Mouse (Mus musculus) layer of hippocampus, postnatal 25 days (tissue): Measurements from ENCODE around the gene Llph. TPM values are rescaled to one million over a fixed set of nuclear protein-coding genes. Genes with fewer than 3 reads are reported as not detected.
A peak's percentile ranks its signal among the peaks of the same experiment; 100 is the strongest.

Experiments
- DNase-seq, 2 experiments: peaks; one replicate each; pipeline ENCODE4 v3.0.0; 2022; ENCODE audit warnings: mixed read lengths in 2 of 2, low spot score in 1 of 2; ENCODE audit errors: extremely low spot score in 1 of 2
- total RNA-seq, 2 experiments: library from RNA; stranded (reverse); gene quantifications; 2 replicates each; pipeline ENCODE4 v1.2.3; 2021

Gene Llph
- 10 to 100 TPM; 16.4 to 17.7 TPM for total RNA-seq

DNA sequence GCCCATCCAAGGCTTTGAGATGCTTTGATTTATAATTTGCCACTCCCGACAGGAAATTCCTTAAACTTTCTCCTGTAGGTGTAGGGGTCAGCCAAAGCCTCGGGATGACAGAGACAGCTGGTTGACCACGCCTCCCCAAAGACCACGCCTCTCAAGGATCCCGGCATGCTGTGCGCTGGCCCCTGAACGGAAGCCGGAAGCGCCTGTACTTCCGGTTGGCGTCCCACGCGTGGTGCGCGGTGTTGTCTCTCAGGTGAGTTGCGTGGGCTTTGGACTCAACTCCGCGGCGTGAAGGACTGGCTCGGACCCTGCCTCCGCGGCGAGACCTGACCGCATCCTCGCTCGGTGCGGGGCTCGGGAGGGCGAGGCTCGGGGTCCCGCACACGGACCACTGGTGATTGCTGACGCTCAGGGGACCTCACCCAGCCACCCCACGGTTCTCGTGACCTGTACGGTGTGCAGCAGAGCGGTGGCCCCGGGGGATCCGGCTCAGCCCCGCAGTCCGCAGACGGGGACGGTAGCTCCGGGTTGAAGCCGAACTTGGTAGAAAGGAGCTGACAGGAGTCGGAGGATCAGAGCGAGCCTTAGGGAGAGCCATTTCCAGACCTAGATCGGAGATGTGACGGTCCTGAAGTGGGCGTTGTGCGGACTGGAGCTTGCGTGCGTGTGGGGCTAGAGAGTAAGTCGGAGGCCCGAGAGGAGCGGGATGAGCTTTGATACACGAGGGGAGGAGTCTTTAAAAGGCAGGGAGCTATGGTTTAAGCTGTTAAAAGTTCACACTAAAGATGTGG, at the start of gene Llph:
TSS of gene Llph (plus strand) at position 200 of the 791 bp plus-strand sequence.
- peak; percentile 60 to 73 for DNase-seq

DNA sequence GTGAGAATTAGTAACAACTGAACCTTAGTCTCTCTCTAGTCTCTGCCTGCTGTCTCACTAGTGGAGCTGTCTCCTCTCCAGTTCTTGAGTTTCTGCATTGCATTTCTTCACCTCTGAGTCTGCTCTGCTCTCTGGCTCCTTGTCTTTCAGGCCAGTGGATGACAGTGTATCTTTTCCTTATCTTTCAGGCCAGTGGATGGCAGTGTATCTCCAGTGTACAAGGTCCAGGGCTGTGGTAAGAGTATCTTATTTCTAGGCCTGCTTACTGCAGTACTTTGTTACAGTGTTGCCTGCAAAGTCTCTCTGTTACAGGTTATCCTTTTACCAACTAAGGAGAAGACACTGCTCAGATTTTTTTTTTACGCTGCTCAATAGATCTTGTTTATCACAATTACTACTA, 44.0 kb upstream of the Llph start:
- no peak for DNase-seq

DNA sequence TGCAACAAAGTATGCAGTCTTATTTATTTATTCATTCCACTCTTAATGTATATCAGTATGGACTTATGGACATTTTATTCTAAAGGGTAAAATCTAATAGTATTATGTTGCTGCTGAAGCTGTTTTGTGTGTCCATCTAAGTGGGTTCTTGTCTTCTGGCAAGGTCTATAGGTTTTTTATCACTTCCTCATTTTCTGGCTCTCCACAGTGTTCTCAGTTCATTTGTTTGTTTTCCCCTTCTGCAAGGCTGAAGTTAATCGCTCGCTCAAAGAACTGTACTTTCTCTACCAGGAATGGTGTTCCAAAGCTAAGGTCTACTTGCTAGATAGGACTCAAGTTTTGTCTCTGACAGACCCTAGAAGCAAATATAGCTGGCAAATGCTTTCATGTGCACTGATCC, 43.5 kb upstream of the Llph start:
- DNase-seq = no peak

DNA sequence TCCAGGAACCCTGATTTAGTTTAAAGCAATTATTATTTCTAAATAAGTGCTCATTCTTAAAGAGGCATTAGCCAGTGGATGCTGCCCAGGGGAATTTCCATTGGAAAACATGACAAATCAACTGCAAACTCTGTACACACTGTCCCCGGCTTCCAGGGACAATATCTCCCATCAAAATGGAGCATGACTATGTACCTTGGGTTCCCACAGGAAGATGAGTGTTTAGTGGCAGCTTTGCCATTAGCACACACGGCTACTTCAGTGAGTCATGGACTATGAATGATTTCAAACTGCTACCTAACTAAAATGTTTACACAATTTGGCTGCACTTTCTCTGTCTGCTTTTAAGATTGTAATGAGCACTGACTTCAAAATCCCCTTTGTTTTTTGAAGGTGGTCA, 38.4 kb upstream of the Llph start:
- no peak for DNase-seq

DNA sequence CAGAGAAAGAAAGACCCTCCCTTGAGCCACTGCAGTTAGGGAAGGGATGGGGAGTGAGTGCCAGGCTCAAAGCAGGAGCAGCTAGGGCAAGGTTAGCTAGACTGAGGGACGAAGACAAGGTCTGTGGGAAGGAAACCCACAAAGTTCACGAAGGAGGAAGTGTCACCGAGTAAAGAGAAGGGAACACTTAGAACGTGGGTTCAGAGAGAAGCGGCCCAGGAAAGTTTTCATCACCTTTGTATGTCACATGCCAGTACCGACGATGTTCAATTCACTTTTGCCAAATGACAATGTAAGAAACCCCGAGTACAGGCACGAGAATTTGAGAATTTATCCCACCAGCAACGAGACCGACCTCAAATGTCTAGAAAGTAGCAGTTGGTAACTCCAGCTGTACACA, 37.6 kb upstream of the Llph start:
- no peak for DNase-seq

DNA sequence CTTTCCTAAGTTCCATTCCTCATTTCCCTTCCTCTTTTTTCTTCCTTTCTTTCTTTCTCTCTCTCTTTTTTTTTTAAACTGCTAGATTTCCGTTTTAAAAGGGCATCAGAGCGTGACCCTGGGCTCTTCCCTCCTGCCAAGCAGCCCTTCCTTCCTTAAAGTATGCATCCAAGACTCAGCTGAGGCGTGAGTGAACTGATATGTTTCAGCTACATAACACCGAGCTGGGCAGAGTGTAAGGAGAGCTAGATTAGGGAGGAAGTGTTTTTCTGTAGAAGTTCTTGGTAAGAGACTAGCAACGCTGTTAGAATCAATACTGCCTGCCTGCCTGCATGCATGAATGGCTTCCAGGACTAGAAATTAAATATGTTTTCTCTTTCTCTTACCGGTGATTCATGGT, 37.1 kb upstream of the Llph start:
- no peak for DNase-seq

DNA sequence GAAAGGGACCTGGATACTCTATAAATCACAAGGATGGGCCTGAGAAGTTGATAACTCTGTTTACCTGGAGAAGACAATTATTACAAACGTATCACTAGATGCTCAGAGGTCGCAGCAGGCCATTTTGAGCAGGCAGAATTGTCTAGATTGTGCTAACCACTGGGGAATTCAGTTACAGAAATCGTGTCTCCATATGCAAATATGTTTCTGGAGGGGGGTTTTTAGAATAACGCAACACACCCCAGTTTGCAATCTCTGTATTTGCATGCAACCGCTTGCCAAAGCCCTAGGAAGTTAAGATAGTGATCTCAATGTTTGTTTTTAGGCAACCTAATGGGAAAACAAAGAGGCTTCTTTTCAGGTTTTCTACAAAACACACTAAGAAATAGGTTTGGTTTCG, 35.7 kb upstream of the Llph start:
- DNase-seq = no peak

DNA sequence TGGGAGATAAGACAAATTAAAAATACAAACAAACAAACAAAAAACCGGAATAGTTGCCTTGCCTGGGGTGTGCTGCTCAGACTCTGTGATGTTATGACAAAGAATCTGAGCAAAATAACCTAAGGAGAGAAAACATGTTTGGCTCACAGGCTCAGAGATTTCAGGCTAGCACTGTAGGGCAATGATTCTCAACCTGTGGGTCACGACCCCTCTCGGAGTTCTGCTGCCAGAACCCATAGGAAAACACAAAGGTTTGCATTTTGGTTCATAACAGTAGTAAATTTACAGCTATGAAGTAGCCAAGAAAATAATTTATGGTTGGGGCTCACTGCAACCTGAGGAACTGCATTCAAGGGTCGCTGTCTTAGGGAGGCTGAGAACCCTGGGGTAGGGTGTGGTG, 34.6 kb upstream of the Llph start:
- no peak for DNase-seq

DNA sequence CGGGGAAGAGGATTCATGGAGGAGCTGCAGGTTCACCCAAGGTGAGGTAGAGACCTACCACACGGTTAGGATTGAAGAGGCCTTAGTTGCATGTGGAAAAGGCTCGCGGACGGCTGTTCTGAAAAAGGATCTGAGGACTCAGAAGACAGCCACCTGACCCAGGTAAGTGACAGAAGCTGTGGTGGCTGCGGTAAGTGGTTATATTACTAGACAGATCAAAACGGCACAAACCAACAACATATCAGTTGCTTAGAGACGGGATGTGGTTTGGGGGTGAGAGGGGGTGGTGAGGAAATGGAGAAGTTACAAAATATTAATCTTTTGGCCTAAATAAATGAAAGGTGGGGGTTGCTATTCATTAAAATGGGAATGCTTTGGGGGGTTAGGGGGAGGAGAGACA, 33.6 kb upstream of the Llph start:
- no peak for DNase-seq

DNA sequence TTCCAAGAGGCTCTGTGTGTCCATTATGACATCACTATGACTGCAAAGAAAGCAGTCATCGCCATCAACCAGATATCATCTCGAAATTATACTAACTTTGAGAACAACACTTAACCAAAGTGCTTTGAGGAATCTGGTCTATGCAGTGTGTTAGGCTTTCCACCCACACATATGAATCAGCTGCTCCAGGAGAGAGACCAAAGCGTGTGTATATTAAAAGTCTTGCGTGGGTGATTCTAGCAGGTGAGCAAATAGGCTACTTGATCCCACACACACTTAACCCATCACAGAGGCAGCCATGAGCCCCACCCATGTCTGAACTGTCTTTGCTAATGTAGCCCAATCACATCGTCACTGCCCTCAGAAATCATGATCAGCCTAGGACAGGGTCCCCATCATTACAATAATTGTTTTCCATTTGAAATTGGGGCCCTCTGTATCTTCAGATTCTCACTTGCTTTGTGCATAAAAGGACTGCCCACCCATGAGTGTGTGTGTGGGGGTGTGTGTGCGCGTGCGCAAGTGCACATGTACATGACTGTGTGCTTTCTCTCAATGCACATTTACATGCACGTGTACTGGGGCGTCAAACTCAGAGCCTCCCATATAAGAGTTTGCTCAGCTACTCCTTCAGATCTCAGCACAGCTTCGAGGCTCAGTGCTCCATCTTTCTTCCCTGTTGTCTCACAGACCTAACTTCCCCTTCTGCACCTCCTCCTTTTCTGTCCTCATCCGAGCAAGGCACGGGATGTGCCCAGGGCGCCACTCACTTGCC, 29.6 kb upstream of the Llph start:
- DNase-seq = no peak

DNA sequence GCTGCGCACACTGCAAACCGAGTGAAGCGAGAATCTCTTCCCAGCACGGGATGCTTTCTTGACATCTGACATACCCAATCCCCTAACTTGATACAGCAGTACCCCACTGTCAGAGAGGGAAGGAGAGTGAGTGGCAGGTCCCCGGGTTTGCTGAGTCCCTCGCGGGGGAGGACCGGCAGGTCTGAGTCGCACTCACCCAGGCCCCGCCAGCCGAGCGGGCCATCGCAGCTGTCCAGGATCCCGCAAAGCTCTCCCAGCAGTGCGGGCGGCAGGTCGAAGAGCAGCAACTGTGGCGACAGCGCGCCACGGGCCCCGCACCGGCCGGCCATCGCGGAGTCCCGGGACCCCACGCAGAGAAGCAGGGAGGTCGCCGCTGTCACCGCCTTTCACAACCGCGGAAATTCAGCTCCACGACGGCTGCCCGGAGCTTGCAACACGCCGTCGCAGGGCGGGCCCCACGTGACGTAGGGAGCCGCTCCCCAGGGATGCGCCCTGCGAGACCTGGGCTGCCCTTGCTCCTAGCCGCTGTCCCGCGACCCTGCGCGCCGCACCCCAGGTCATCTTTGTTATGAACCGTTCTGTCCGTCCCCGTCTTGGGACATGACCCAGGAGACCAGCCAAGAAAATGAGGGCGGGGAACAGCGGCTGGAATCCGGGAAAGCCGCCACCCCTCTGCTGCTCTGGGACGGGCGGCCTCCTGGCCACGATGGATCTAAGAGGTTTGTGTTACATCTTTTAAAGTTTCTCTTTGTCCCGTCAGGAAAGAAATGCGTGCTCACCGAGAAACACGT, 25.5 kb upstream of the Llph start, which contains the start of gene Tmbim4:
TSS of gene Tmbim4 (plus strand) at position 460 of the 791 bp plus-strand sequence.
- peak in 1 of 2 experiments; percentile 12 for DNase-seq

DNA sequence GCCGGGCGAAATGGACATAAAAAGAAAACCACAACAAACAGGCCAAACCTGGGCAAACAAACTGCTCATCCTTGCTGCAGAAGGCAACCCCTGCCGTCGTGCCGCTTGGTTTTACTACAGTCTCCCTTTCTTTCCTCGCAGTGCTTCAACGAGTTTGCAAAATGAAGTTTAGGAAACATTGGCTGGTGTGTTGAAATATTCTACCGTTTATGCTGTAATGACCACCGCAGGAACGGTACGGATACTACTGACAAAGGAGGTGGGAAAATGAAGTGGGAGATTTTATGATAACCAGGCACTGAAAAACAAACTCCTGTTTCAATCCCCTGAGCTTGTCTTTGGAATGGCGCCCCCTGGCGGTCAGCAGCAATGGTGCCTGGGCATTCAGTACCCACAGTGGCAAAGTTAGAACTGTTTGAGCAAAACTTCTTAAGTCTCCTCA, 24.9 kb upstream of the Llph start, which contains the start of gene Irak3:
TSS of gene Irak3 (minus strand) at position 170 of the 442 bp plus-strand sequence.
- DNase-seq = peak; percentile 68 to 95

DNA sequence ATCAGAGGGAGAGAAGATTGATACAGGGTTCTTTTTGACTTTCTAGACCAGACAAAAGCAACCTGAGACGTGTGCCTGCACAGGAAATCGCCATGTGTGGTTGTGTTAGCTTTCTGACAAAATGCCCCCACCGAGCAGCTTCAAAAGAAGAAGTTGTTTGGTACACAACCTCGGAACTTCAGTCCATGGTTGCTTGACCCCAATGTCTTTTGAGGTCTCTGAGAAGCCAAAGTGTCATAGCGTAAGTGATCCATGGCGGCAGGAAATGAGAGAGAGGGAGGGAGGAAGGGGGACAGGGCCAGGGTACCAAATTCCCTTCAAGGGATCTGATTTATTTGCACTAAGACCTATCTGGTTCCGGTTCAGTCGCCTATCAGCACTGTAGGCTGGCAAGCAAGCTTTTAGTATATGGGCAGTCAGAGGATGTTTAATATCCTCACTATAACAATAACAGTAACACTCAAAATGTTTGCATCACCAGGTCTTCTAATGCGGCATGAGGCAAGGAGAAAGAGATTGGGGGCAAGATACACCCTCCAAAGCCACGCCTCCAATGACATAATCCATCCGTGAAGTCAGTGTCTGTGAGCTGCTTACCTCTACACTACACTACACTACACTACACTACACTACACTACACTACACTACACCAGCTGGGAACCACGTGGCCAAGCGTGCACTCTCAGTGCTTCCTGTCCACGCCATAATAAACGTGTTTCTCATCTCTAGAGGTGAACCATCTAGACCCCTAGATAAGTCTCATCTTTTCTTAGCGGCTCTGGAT, 24.2 kb upstream of the Llph start:
- DNase-seq = no peak

DNA sequence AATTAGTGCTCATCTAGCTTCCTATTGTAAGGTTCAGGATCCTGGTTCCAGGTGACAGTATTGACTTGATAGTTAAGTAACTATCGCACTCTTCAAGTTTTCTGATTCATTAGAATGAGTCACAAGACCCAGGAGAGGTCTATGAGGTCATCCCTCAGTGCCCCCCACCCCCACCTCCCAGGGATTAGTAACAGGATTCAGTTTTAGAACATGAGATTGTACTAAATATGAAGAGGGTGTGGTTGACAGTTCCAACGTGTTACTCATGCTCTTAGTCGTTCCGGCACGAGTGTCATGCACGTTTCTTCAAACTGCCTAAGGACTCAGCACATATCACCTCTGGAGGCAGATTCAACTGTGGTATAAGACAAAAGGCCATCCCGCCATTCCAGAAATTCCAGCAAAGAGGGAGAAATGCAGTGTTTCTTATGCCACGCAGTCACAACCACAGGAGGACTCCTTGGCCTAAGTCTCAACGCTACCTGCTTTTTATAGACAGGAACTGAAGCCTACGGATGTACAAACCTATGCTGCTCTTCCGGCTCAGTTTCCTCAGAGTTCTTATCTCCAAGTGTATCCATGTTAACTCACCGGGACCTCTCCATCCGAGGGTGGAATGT, 22.2 kb upstream of the Llph start:
- DNase-seq = no peak

DNA sequence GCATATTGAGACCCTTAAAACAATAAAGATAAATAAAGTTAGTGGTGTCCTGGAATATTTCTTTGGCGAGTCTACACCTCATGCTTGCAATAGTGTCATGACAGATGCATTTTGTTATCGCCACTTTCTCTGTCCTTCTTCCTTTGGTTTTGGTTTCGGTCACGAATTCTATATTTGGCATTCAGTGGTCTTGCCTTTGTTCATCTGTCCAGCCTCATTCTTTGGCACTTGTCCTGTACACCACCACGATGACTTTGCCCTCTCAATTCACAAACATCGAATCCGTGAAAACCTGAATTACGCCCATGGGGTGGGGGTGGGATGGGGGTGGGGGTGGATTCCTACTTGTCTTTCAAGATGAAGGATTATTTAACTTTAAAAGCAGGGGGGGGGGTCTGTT, 18.9 kb upstream of the Llph start:
- DNase-seq = no peak

DNA sequence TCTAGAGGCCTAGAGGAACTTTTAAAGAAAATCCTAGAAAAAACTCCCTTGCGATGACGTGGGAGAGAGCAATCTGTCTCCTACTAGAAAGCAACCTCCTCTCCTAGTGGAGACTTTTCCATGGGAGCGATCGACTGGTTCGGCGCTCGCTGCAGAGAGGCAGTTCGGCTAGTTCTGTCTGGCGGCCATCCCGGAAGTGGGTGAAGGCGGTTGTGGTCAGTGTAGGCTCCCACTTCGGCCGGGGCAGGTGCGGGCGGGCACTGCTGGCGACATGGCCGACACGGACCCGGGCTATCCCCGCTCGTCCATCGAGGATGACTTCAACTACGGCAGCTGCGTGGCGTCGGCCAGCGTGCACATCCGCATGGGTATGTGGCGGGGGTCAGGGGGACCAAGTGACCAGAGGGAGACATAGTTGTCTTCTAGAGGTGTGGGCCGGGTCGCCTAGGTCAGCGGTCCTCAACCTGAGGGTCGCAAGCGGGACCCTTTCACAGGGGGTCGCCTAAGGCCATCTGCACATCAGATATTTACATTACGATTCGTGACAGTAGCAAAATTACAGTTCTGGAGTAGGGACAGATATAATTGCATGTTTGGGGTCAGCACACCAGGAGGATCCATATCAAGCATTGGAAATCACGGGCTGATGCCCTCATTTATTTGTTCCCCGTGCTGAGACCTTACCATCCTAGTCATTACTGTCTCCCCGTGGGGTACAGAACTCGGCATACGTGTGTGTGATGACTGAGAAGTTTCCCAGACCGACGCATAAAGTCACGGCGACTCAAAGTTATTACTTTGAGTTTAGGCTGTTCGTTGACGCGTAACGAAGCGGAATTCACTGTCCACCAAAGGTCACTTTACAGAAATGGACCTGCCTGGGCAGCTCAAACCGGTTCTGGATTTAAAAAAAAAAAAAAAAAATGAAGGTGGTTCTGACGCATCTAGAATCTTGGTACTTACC, 18.0 kb upstream of the Llph start:
- DNase-seq = peak; percentile 78 to 86

DNA sequence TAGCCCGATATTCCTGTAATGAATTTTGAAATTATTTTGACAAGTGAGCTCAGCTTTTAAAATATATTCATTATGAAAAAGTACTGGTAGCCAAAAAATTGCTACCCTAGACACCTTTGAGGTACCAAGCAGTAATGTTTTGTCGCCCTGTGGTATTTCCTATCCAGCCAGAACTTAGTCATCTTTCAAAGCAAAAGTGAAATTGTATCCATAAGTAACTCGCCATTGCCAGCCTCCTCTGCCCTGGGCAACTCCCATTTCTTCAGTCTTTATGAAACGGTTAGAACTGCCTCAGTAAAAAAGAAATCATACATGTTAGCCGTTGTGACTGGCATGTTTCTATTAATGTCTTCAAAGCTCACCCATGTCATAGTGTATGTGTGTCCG, 17.3 kb upstream of the Llph start:
- DNase-seq = no peak

DNA sequence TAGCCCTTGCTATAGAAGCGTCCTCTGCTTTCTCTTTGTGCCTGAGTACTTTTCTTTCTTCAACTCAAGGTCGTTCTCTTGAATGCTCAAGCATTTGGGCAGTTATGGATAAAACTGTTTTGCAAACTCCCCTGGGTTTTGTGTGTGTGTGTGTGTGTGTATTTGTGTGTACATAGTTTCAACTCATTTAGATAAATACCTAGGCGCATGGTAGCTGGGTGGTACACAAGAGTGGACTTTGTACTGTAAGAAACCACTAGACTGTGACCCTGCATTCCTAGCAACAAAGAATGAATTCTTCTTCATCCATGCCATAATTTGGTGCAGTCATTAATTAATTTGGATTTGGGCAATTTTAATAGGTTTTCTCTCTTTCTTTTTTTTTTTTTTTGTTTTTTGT, 16.8 kb upstream of the Llph start:
- DNase-seq = no peak
